Mouse (Mus musculus) erythroblast, embryonic 14.5 days (primary cell): ENCODE measurements around the gene Ggt6.

Source experiments
- GATA1 ChIP-seq: IDR thresholded peaks from 2 replicates; pipeline ENCODE4 v1.6.1; 2012; ENCODE audit warnings: low read length, inconsistent platforms, mixed read lengths
- TAL1 ChIP-seq: IDR thresholded peaks from 3 replicates; pipeline ENCODE4 v1.6.1; 2012; ENCODE audit warnings: low read length, inconsistent platforms, mixed read lengths

DNA sequence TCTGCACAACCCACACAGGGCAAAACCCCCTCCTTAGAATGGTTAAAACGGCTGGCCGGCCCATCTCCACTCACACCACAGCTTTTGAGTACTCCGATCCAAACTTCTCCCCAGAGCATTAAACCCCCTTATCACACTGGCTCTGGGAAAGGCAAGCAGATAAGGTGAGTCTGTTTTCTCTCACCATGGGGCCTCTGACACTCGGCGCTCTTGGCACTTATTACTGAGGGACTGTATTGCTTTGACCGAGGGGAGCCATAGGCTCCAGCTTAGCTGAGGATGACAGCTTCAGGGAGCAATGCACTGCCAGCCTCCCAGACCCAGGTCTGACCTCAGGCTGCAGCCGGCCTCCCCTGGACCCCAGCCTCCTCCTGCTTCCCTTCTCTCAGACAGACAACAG is 27.8 kb upstream of the Ggt6 start:
- TF ChIP-seq TAL1, result no peak
- no peak for TF ChIP-seq GATA1
